Mouse (Mus musculus) embryo, embryonic 10.5 days (tissue): ENCODE data around the gene Cep70.

Experiments used
- DNase-seq: peaks from one replicate; pipeline ENCODE4 v3.0.0-alpha.2; 2015; ENCODE audit warnings: low spot score

Cep70 gene

DNA sequence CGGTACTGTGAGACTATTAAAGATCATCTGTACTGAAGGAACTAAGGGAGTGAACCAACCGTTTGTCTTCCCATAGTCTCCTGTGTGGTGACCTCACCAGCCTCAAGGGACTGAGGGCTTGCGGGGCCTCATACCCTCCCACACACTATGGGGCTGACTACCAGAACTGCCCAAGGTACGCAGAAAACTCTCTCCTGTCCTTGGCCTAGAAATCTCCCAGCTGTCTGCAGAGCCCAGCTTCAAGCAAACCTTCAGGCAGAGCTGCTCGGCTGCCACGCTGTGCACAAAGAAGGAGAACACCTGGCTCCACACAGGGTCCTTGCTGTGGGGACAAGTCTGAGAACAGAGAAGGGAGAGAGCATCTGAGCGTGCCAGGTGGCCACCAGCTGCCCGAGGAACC lies 76.8 kb downstream of the Cep70 start:
- DNase-seq = no peak

DNA sequence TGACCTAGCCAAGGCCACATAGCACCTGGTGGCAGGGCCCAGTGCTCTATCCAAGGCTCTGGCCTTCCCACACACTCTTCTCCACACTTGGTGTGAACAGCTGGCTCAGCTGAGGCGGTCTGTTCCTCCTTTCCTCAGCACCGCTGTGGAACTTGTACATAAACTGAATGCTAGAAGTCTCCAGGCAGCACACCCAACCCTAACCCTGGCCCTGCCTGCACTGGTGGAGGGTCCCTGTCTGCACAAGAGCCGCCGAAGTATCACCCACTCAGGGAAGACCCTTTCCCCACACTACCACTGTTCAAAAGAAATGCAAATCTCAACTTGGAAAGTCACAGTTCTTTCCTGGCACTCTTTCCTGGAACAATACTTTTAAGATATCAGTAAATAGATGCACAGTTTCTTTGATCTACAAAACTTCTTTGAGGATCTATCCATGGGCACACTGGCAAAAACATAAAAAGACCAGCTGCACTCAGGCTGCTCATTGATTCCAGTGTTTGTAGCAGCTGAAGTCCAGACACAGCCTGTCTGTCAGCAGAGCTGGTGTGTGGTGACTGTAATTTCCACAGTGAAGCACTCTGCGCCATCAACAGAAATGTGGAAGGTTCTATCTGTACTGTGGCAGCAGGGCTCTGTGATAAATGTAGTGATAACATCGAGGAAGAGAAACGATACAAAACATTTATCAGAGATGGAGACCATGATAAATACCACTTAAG lies 82.2 kb downstream of the Cep70 start:
- DNase-seq = no peak

DNA sequence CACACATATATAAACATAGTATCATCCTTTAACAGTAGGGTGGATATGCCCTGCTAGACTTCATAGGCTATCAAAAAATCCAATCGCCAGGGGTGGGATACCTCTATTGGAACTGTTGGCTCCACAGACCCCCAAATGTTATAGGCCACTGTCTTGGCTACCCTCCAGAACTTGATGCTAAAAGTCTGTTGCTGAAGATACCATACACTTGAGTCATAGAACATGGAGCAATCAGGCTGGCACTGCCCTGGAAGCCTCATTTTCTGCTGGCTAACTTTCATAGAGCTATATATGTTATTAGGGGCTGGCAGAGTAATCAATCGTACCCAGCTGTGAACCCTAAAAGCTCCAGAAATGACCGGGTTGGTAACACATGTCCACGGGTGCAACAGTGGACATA lies 82.8 kb downstream of the Cep70 start:
- DNase-seq = no peak

DNA sequence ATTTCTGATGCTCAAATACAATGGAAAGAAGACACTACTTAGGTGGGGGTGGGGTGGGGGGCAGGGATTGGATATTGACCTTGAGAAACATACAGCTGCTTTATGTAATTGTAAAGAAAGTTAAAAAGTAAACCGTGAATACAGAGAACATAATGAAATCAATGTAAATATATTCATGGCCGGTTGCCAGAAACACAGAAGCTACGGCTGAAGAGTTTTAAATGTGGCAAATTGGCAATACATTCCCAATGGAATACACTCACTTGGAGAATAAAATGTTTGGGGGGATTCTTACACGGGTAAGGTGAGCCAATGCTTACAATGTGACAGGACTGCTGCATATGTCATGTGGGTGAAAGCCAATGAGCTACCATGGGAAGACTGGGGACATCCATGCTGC lies 83.7 kb downstream of the Cep70 start:
- no peak for DNase-seq

DNA sequence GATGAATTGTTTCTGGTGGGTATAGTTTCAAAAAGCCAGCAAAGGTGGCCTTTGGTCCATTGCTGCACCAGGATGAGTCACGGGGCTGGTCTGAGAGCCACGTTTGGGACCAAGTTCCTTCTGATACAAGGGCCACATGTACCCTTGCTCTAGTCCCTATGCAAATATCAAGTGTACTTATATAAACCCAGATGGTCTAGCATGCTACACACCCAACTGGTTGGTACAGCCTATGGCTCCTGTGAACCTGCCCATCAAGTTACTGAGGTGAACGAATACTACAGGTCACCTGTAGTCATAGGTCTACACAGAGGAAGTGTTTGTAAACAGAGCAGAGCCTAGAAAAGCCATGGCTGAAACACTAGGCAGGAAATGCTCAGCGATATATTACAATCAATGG lies 93.4 kb downstream of the Cep70 start:
- no peak for DNase-seq

DNA sequence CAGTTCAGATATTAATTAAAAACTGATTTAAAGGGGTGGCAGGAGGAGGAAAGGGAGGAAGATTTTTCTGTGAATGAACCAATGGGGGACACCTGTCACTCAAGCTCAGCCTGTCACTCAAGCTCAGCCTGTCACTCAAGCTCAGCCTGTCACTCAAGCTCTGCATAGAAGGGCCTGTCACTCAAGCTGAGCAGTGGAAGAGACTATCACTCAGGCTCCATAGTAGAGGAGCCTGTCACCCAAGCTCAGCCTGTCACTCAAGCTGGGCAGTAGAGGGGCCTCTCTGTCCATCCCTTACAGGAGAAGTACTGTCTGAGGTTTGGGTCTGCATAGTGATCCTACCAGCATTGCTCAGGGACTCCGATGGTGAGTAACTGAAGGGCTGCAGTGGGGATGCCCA lies 95.1 kb downstream of the Cep70 start:
- DNase-seq = no peak

DNA sequence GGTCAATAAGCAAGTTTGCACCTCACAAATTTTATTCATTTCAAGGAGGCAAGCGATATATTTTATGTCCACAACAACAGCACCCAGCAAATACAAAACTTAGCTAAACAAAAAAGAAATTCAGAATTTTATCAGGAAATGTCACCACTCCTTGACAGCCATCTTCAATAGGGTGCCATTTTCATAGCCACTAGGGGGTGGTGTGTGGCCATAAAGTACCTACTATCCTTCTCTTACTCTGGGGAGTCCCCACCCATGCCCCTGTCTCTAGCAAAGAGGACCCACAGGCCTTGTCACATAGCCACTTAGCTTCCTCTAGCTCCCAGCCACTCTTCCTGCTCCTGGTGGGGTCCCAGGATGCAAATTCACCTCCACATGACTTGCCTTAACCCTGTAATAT lies 96.0 kb downstream of the Cep70 start:
- no peak for DNase-seq

DNA sequence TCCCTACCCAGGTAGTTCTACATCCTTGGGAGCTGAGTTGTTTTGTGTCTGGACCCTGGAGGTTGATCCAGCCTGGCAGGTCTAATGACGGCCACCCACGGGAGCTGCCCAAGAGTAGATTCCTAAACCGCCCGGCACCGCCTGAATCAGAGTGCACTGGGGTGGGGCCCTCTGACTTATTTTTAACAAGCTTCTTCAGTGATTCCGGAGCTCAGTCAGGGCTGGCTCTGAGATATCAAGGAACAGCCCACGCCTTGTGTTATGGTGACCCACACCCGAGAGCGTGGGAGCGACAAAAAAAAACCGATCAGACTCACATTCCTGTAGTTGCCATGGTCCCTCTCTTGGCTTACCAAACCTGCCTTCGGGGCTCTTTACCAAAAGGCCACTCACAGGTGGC lies 97.0 kb downstream of the Cep70 start:
- DNase-seq = no peak

DNA sequence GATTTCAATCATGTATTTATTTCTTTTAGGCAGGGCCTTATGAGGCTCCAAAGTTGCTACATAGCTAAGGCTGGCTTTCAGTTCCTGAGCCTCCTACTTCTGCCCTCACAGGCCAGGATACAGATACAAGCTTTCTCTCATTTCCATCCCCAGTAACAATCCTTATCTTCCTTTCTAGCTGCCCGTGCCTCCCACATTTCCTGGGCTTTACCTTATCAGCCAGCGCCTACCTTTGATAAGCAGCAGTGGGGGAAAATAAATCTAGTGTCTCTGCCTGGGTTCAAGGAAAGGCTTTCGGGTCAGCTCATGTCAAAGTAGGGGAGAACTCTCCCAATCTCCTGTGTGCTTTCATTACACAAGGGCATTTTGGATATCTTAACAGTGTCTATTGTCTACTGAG lies 98.4 kb downstream of the Cep70 start:
- no peak for DNase-seq

DNA sequence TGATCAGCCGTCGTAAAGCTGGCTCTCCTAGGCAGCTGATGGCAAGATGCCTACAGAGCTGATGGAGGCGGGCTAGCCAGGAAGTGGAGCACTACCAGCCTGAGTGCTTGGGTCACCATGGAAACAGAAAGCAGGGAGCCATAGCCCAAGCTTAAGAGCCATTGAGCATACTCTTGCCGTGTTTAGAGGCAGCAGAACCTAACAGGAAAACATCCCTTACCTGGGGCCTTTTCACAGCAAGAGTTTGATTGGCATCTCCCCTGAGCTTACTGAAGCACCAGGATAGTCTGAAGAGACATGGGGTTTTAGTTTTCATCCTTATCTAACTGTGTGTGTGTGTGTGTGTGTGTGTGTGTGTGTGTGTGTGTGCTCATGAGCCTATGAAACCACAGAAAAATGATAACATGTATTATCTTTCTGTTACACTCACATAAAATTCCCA lies 102.2 kb downstream of the Cep70 start:
- no peak for DNase-seq
